Mouse (Mus musculus) gastrocnemius, adult 18-20 months (tissue): ENCODE results near the gene Fbn1. TPM values are rescaled to one million over a fixed set of nuclear protein-coding genes. Genes with fewer than 3 reads are reported as not detected.

Experiments
- DNase-seq: peaks from one replicate; pipeline ENCODE4 v3.0.0; 2021; ENCODE audit warnings: low spot score
- total RNA-seq, 2 experiments: library from RNA; stranded (reverse); gene quantifications; 2 replicates each; pipeline ENCODE4 v1.2.3; 2021

The Fbn1 gene
- total RNA-seq, 2 experiments from 2014 or later, result 27.7 to 33.8 TPM

DNA sequence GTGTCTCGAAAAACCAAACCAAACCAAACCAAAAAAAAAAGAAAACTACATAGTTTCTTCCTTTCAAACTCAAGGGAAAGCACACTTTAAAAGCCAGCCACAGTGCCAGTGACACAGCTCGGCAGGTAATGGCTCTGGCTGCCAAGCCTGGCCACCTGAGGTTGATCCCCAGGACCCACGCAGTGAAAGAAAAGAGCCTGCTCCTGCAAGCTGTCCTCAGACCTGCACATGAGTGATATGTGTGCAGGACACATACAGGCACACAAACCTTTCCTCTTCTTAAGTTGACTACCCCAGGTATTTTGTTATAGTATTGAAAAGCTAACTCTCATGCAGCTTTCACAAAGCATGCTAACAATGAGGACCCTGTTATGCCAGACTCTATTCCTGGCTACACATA lies 107.7 kb downstream of the Fbn1 start:
- no peak for DNase-seq

DNA sequence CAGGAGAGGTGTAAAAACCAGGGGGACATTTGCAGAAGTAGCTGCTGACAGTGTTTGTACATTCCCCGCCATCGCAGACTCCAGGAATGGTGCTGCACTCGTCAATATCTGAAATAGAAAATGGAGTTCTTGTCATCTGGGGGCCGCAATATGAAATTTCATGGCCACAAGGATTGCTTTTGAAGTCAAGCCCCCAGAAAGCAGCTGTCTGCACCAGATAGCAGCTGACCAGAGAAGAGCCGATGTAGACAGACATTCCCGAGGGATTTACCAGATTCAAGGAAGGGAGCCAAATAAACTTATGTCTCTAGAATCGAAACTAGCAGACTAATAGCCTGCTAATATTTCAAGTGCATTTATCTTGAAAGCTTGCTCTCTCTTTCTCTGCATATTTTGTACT lies 110.0 kb downstream of the Fbn1 start:
- DNase-seq, result no peak

DNA sequence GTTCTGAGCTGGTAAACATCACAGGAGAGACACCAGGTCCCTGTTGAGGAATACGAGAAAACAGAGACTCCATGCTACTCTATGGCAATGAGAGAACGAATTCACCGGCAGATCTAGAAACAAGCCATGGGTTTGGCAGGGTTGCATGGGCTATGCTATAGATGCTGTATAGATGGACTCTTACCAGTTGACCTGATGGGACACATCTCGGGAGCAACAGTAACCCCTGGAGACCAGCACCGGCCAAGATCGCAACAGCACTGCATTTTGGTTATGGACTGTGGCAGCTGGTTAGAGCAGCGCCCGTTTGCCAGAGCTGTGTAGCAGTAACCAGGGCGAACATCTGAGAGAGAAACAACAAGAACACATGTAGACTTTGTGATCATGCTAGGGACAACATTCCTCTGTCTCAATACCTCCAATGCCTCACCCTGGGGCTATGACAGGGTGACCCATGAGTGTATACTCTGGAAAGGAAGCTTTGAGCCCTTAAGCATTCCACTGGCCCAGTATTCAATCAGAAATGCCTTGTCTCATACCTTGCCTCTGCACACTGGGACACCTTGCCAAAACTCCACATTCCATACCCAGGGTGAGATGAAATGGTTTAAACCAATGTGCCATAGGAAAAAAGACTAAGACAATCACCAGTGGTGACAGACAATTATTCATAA lies 113.2 kb downstream of the Fbn1 start:
- no peak for DNase-seq

DNA sequence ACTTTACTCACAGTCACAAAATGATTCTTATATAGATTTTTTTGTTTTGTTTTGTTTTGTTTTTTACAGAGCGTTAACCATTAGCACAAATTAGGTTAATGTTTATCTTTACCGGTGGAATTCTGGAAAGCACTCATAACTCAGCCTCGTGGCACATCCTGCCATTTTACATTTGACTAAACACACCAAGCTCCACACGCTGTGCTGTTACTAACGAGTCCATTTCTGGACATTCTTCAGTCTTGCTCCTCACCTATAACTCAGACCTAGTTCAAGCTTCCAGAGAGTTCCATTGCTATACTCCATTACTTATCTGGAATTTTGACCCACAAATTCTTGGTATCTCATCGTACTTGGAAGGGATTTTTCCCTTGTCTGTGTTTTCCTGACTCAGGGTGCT lies 116.2 kb downstream of the Fbn1 start:
- DNase-seq, result no peak

GRCm38 (mm10) chr2:125389796-125390195 lies 118.0 kb downstream of the Fbn1 start:
- DNase-seq, result peak; percentile 49

DNA sequence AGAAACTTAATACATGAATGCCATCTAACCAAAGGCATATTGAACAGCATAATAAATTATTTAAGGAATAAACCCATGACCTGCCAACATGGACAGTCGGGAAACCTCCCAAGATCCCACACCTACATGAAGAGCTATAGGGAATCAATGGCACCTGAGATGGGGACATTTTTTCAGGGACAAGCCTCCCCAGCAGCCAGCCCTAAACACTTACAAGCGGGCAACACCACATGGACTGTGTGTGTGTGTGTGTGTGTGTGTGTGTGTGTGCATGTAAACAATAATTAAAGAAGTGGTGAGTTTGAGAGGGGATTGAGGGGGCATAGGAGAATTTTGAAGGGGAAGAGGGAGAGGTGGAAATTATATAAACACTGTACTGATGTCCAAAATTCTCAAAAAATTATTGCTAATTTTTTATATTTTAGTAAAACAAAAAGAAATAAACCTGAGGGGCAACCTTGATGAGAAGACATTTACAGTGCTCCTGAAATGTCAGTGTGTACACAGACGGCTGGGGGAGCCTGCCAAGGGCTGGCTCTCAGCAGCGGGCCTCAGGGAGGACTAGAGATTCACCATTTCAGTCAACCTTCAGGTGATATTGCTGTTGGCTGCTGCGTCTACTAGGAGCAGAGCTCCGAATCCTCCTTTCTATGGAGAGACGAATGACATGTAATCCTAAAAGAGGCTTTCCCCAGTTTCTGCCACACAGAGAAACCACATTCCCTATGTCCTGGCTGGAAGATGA lies 121.4 kb downstream of the Fbn1 start:
- no peak for DNase-seq

DNA sequence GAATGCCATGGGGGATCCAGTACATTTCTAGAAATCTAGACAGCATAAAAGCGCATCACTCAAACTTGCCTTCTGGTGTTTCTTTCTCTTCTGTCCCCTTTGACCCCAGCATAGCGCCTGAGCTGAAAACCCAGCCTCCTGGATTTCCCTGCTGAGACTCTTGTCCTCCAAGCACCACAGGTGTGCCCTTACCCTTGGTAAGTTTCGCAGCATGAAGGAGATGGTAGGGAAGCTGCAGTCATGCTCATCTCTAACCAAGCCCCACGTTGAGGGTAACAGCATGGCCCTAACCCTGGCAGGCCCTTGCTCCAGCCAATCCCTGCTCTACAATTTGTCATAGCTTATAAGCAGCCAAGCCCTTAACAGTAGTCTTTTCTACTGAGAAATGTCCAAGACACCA lies 122.9 kb downstream of the Fbn1 start:
- DNase-seq, result no peak

GRCm38 (mm10) chr2:125384415-125384814 lies 123.4 kb downstream of the Fbn1 start:
- DNase-seq, result peak; percentile 21

- no peak for DNase-seq
Observed at GRCm38 (mm10) chr2:125383273-125383641, 124.5 kb downstream of the Fbn1 start.

GRCm38 (mm10) chr2:125382613-125383272 lies 125.0 kb downstream of the Fbn1 start:
- DNase-seq, result no peak

GRCm38 (mm10) chr2:125380086-125380485 lies 127.7 kb downstream of the Fbn1 start:
- no peak for DNase-seq

GRCm38 (mm10) chr2:125379206-125379605 lies 128.6 kb downstream of the Fbn1 start:
- DNase-seq, result no peak

GRCm38 (mm10) chr2:125375926-125376325 lies 131.9 kb downstream of the Fbn1 start:
- DNase-seq, result no peak

- no peak for DNase-seq
Observed at GRCm38 (mm10) chr2:125375301-125375700, 132.5 kb downstream of the Fbn1 start.

- no peak for DNase-seq
Observed at GRCm38 (mm10) chr2:125369666-125370065, 138.1 kb downstream of the Fbn1 start.

DNA sequence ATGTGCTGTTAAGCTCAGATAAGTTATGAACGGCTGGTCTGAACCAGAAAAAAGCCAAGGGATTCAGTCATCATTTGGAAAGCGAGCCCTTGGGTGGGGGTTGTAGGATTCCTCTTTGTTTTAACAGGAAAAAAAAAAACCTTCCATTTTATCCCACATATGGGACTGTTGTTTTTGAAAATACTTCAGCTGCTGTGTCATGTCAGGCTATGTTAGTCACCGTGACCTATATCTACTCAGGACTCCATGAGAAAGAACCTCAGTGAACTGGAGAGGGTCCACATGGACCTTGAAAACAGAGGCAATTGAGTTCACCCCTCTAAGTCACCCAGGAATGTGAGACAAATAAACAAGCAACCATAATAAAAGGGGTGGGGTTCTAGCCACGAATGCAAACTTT lies 139.2 kb downstream of the Fbn1 start:
- peak; percentile 50 for DNase-seq

GRCm38 (mm10) chr2:125361661-125362060 lies 146.1 kb downstream of the Fbn1 start:
- no peak for DNase-seq

GRCm38 (mm10) chr2:125356486-125356885 lies 151.3 kb downstream of the Fbn1 start:
- no peak for DNase-seq

- no peak for DNase-seq
Observed at GRCm38 (mm10) chr2:125356068-125356467, 151.7 kb downstream of the Fbn1 start.

GRCm38 (mm10) chr2:125355216-125355971 lies 152.4 kb downstream of the Fbn1 start:
- peak; percentile 36 for DNase-seq

DNA sequence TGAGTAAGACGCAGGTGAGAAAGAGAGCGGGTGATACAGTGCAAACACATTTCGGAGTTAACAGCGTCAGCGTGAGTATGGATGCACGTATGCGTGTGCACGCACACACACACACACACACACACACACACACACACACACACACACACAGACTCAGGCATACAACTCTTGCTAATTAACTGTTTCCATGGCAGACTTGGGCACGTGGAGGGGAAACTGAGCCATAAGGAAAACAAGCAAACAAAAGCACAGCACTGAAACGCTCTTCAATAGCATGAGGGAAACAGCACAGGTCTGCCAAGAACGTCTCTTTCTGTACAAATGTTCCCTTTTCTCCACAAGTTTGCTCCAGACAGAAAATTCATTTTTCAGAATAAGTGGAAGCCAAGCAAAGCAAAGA lies 153.2 kb downstream of the Fbn1 start:
- DNase-seq, result no peak

GRCm38 (mm10) chr2:125349144-125349543 lies 158.6 kb downstream of the Fbn1 start:
- peak; percentile 58 for DNase-seq
